Mouse (Mus musculus): ENCODE results near the gene Mob3b.

Gene Mob3b

GRCm38 (mm10) chr4:35120159-35120558 lies 37.1 kb downstream of the Mob3b start:
- in situ Hi-C loops (cut with MboI; ENCODE audit: unreplicated experiment in 2 of 2): no loop called here

GRCm38 (mm10) chr4:35118851-35119250 lies 38.4 kb downstream of the Mob3b start:
- in situ Hi-C loops (cut with MboI; ENCODE audit: unreplicated experiment in 2 of 2): no loop called here

GRCm38 (mm10) chr4:35117144-35117543 lies 40.1 kb downstream of the Mob3b start:
- in situ Hi-C loops (cut with MboI; ENCODE audit: unreplicated experiment in 2 of 2): no loop called here

GRCm38 (mm10) chr4:35115933-35116332 lies 41.4 kb downstream of the Mob3b start:
- in situ Hi-C loops (cut with MboI; ENCODE audit: unreplicated experiment in 2 of 2): no loop called here

- in situ Hi-C loops (cut with MboI; ENCODE audit: unreplicated experiment in 2 of 2): no loop called here
These were observed 42.3 kb downstream of the Mob3b start for GRCm38 (mm10) chr4:35114950-35115349.

GRCm38 (mm10) chr4:35113516-35114248 lies 43.6 kb downstream of the Mob3b start:
- in situ Hi-C loops (cut with MboI; ENCODE audit: unreplicated experiment in 2 of 2): no loop called here

- in situ Hi-C loops (cut with MboI; ENCODE audit: unreplicated experiment in 2 of 2): no loop called here
These were observed 44.8 kb downstream of the Mob3b start for GRCm38 (mm10) chr4:35112452-35112851.

GRCm38 (mm10) chr4:35105115-35105773 lies 52.0 kb downstream of the Mob3b start:
- in situ Hi-C loops (cut with MboI; ENCODE audit: unreplicated experiment in 2 of 2): no loop called here

GRCm38 (mm10) chr4:35101201-35101600 lies 56.1 kb downstream of the Mob3b start:
- in situ Hi-C loops (cut with MboI; ENCODE audit: unreplicated experiment in 2 of 2): no loop called here

- in situ Hi-C loops (cut with MboI; ENCODE audit: unreplicated experiment in 2 of 2): no loop called here
These were observed 57.2 kb downstream of the Mob3b start for GRCm38 (mm10) chr4:35099865-35100780.

- in situ Hi-C loops (cut with MboI; ENCODE audit: unreplicated experiment in 2 of 2): no loop called here
These were observed 57.9 kb downstream of the Mob3b start for GRCm38 (mm10) chr4:35099210-35099864.

- in situ Hi-C loops (cut with MboI; ENCODE audit: unreplicated experiment in 2 of 2): no loop called here
These were observed 58.7 kb downstream of the Mob3b start for GRCm38 (mm10) chr4:35098552-35098951.

- in situ Hi-C loops (cut with MboI; ENCODE audit: unreplicated experiment in 2 of 2): no loop called here
These were observed 60.8 kb downstream of the Mob3b start for GRCm38 (mm10) chr4:35096226-35097175.

GRCm38 (mm10) chr4:35092457-35092856 lies 64.8 kb downstream of the Mob3b start:
- in situ Hi-C loops (cut with MboI; ENCODE audit: unreplicated experiment in 2 of 2): no loop called here

GRCm38 (mm10) chr4:35091157-35091784 lies 66.0 kb downstream of the Mob3b start:
- in situ Hi-C loops (cut with MboI; ENCODE audit: unreplicated experiment in 2 of 2): no loop called here

- in situ Hi-C loops (cut with MboI; ENCODE audit: unreplicated experiment in 2 of 2): no loop called here
These were observed 67.7 kb downstream of the Mob3b start for GRCm38 (mm10) chr4:35089321-35090316.

- in situ Hi-C loops (cut with MboI; ENCODE audit: unreplicated experiment in 2 of 2): no loop called here
These were observed 71.1 kb downstream of the Mob3b start for GRCm38 (mm10) chr4:35086067-35086700.
